Mouse (Mus musculus): ENCODE results near the gene Tldc1. TPM values are rescaled to one million over a fixed set of nuclear protein-coding genes. Genes with fewer than 3 reads are reported as not detected.

Tldc1 gene
- polyA plus RNA-seq (2015; fragmentation: Nextera tagmentation; extraction: Ambion mirVana) = 12.6 and 13.4 TPM in 2 replicates

- Histone ChIP-seq H3K9ac (peak within 1 kb of the TSS; percentile 69), H3K27ac (replicated peaks) (peak within 1 kb of the TSS; percentile 84), H3K4me3 (replicated peaks) (peak within 1 kb of the TSS; percentile 69), H3K4me1 (peaks cover 23% of the 10 kb centered on the region), H3K27me3 (no peaks in the 10 kb centered on the region), H3K9me3 (replicated peaks) (no peaks in the 10 kb centered on the region), H3K36me3 (no peaks in the 10 kb centered on the region), H3K4me2 (replicated peaks) (peak within 1 kb of the TSS; percentile 76)
- WGBS = 0% methylated on average over 18 of the region's 18 CpGs
- ATAC-seq (ENCODE audit: insufficient number of reproducible peaks, low FRiP score, low TSS enrichment, low read depth) = peak; percentile 97
These were observed at the start of gene Tldc1 for GRCm38 (mm10) chr8:119778263-119778662. Tldc1 (minus strand) TSS chr8:119778416.

- no peak for ATAC-seq (ENCODE audit: insufficient number of reproducible peaks, low FRiP score, low TSS enrichment, low read depth)
- Histone ChIP-seq H3K4me1 (peaks cover 62% of the 10 kb centered on the region), H3K9me3 (replicated peaks) (no peaks in the 10 kb centered on the region), H3K27ac (replicated peaks) (peak overlapping the region; percentile 65; the same call in 1 of the 2 replicates), H3K27me3 (no peaks in the 10 kb centered on the region), H3K36me3 (no peaks in the 10 kb centered on the region), H3K4me3 (replicated peaks) (no peak overlapping the region), H3K9ac (no peak overlapping the region), H3K4me2 (replicated peaks) (no peak overlapping the region)
- WGBS = 51% methylated on average over 4 of the region's 4 CpGs
These were observed 49.5 kb upstream of the Tldc1 start for GRCm38 (mm10) chr8:119827721-119828153.

- peaks cover 5% of the 10 kb centered on the region; the same call in 1 of the 2 replicates for H3K36me3 ChIP-seq
- peaks cover 54% of the 10 kb centered on the region for H3K4me1 ChIP-seq
- no peaks in the 10 kb centered on the region for H3K9me3 ChIP-seq (replicated peaks)
- H3K27ac ChIP-seq (replicated peaks) = no peak overlapping the region
- no peaks in the 10 kb centered on the region for H3K27me3 ChIP-seq
- H3K9ac ChIP-seq = no peak overlapping the region
- H3K4me3 ChIP-seq (replicated peaks) = no peak overlapping the region
- no peak overlapping the region for H3K4me2 ChIP-seq (replicated peaks)
- no peak for ATAC-seq (ENCODE audit: insufficient number of reproducible peaks, low FRiP score, low TSS enrichment, low read depth)
- WGBS = 80% methylated on average over 5 of the region's 5 CpGs
These were observed 48.8 kb upstream of the Tldc1 start for GRCm38 (mm10) chr8:119826982-119827381.

- Histone ChIP-seq H3K27ac (replicated peaks) (no peak overlapping the region), H3K36me3 (peaks cover 13% of the 10 kb centered on the region; the same call in 1 of the 2 replicates), H3K4me3 (replicated peaks) (no peak overlapping the region), H3K9ac (no peak overlapping the region), H3K4me2 (replicated peaks) (no peak overlapping the region), H3K27me3 (no peaks in the 10 kb centered on the region), H3K4me1 (peaks cover 46% of the 10 kb centered on the region), H3K9me3 (replicated peaks) (no peaks in the 10 kb centered on the region)
- WGBS = 85% methylated on average over 19 of the region's 19 CpGs
- ATAC-seq (ENCODE audit: insufficient number of reproducible peaks, low FRiP score, low TSS enrichment, low read depth) = no peak
These were observed 47.9 kb upstream of the Tldc1 start for GRCm38 (mm10) chr8:119825950-119826730.

- H3K4me2 ChIP-seq (replicated peaks) = no peak overlapping the region
- no peaks in the 10 kb centered on the region for H3K9me3 ChIP-seq (replicated peaks)
- H3K27me3 ChIP-seq = no peaks in the 10 kb centered on the region
- peaks cover 22% of the 10 kb centered on the region; the same call in 1 of the 2 replicates for H3K36me3 ChIP-seq
- peak; percentile 25; the same call in 1 of the 2 replicates for ATAC-seq (ENCODE audit: insufficient number of reproducible peaks, low FRiP score, low TSS enrichment, low read depth)
- H3K4me1 ChIP-seq = peaks cover 33% of the 10 kb centered on the region
- no peak overlapping the region for H3K4me3 ChIP-seq (replicated peaks)
- 53% methylated on average over 11 of the region's 11 CpGs for whole genome bisulfite sequencing
- no peak overlapping the region for H3K9ac ChIP-seq
- H3K27ac ChIP-seq (replicated peaks) = peak overlapping the region; percentile 22; the same call in 1 of the 2 replicates
These were observed 46.6 kb upstream of the Tldc1 start for GRCm38 (mm10) chr8:119824809-119825273.

GRCm38 (mm10) chr8:119824100-119824499 lies 45.9 kb upstream of the Tldc1 start:
- no peaks in the 10 kb centered on the region for H3K9me3 ChIP-seq (replicated peaks)
- H3K4me3 ChIP-seq (replicated peaks) = no peak overlapping the region
- no peak for ATAC-seq (ENCODE audit: insufficient number of reproducible peaks, low FRiP score, low TSS enrichment, low read depth)
- H3K27me3 ChIP-seq = no peaks in the 10 kb centered on the region
- WGBS = 74% methylated on average over 4 of the region's 4 CpGs
- H3K4me1 ChIP-seq = peaks cover 25% of the 10 kb centered on the region
- H3K9ac ChIP-seq = no peak overlapping the region
- no peak overlapping the region for H3K4me2 ChIP-seq (replicated peaks)
- H3K36me3 ChIP-seq = peaks cover 22% of the 10 kb centered on the region; the same call in 1 of the 2 replicates
- H3K27ac ChIP-seq (replicated peaks) = no peak overlapping the region

GRCm38 (mm10) chr8:119823278-119823677 lies 45.1 kb upstream of the Tldc1 start:
- H3K36me3 ChIP-seq = peaks cover 22% of the 10 kb centered on the region; the same call in 1 of the 2 replicates
- no peak overlapping the region for H3K27ac ChIP-seq (replicated peaks)
- H3K4me2 ChIP-seq (replicated peaks) = no peak overlapping the region
- H3K9ac ChIP-seq = no peak overlapping the region
- 79% methylated on average over 9 of the region's 9 CpGs for WGBS
- no peaks in the 10 kb centered on the region for H3K9me3 ChIP-seq (replicated peaks)
- no peaks in the 10 kb centered on the region for H3K27me3 ChIP-seq
- ATAC-seq (ENCODE audit: insufficient number of reproducible peaks, low FRiP score, low TSS enrichment, low read depth) = no peak
- peaks cover 18% of the 10 kb centered on the region for H3K4me1 ChIP-seq
- no peak overlapping the region for H3K4me3 ChIP-seq (replicated peaks)

- no peak overlapping the region for H3K27ac ChIP-seq (replicated peaks)
- H3K27me3 ChIP-seq = no peaks in the 10 kb centered on the region
- H3K9ac ChIP-seq = no peak overlapping the region
- H3K36me3 ChIP-seq = peaks cover 22% of the 10 kb centered on the region; the same call in 1 of the 2 replicates
- 90% methylated on average over 6 of the region's 6 CpGs for WGBS
- H3K9me3 ChIP-seq (replicated peaks) = no peaks in the 10 kb centered on the region
- peaks cover 18% of the 10 kb centered on the region for H3K4me1 ChIP-seq
- H3K4me3 ChIP-seq (replicated peaks) = no peak overlapping the region
- no peak overlapping the region for H3K4me2 ChIP-seq (replicated peaks)
- no peak for ATAC-seq (ENCODE audit: insufficient number of reproducible peaks, low FRiP score, low TSS enrichment, low read depth)
These were observed 43.5 kb upstream of the Tldc1 start for GRCm38 (mm10) chr8:119821691-119822090.

GRCm38 (mm10) chr8:119819976-119820375 lies 41.8 kb upstream of the Tldc1 start:
- 90% methylated on average over 8 of the region's 8 CpGs for WGBS
- Histone ChIP-seq H3K36me3 (peaks cover 22% of the 10 kb centered on the region; the same call in 1 of the 2 replicates), H3K27ac (replicated peaks) (no peak overlapping the region), H3K4me2 (replicated peaks) (no peak overlapping the region), H3K4me3 (replicated peaks) (no peak overlapping the region), H3K9ac (no peak overlapping the region), H3K9me3 (replicated peaks) (no peaks in the 10 kb centered on the region), H3K27me3 (no peaks in the 10 kb centered on the region), H3K4me1 (peaks cover 26% of the 10 kb centered on the region)
- no peak for ATAC-seq (ENCODE audit: insufficient number of reproducible peaks, low FRiP score, low TSS enrichment, low read depth)

- 80% methylated on average over 7 of the region's 7 CpGs for WGBS
- peaks cover 22% of the 10 kb centered on the region; the same call in 1 of the 2 replicates for H3K36me3 ChIP-seq
- no peak overlapping the region for H3K9ac ChIP-seq
- H3K27ac ChIP-seq (replicated peaks) = no peak overlapping the region
- no peak overlapping the region for H3K4me3 ChIP-seq (replicated peaks)
- no peaks in the 10 kb centered on the region for H3K27me3 ChIP-seq
- ATAC-seq (ENCODE audit: insufficient number of reproducible peaks, low FRiP score, low TSS enrichment, low read depth) = no peak
- no peaks in the 10 kb centered on the region for H3K9me3 ChIP-seq (replicated peaks)
- H3K4me1 ChIP-seq = peaks cover 22% of the 10 kb centered on the region
- no peak overlapping the region for H3K4me2 ChIP-seq (replicated peaks)
These were observed 41.1 kb upstream of the Tldc1 start for GRCm38 (mm10) chr8:119819316-119819715.

- no peak for ATAC-seq (ENCODE audit: insufficient number of reproducible peaks, low FRiP score, low TSS enrichment, low read depth)
- H3K9me3 ChIP-seq (replicated peaks) = no peaks in the 10 kb centered on the region
- peaks cover 21% of the 10 kb centered on the region; the same call in 1 of the 2 replicates for H3K36me3 ChIP-seq
- no peaks in the 10 kb centered on the region for H3K27me3 ChIP-seq
- WGBS = 27% methylated on average over 12 of the region's 12 CpGs
- H3K27ac ChIP-seq (replicated peaks) = no peak overlapping the region
- no peak overlapping the region for H3K4me2 ChIP-seq (replicated peaks)
- H3K9ac ChIP-seq = no peak overlapping the region
- peaks cover 36% of the 10 kb centered on the region for H3K4me1 ChIP-seq
- H3K4me3 ChIP-seq (replicated peaks) = no peak overlapping the region
These were observed 39.2 kb upstream of the Tldc1 start for GRCm38 (mm10) chr8:119817446-119817845.
